Mouse (Mus musculus) lung, embryonic 14.5 days (tissue): Measurements from ENCODE around the gene Slco3a1. TPM values are rescaled to one million over a fixed set of nuclear protein-coding genes. Genes with fewer than 3 reads are reported as not detected.

Source experiments
- ATAC-seq: fragments of 200-750 bp; cut with Nextera tagmentation; 2 replicates; pipeline ENCODE4 v1.8.0; 2017; ENCODE audit warnings: mild to moderate bottlenecking, moderate TSS enrichment, moderate library complexity; ENCODE audit not compliant: insufficient read depth
- DNase-seq: peaks from one replicate; pipeline ENCODE4 v3.0.0-alpha.2; 2015
- H3K27ac ChIP-seq: fragments of 300-500 bp; sonication (generic); 2 replicates; pipeline ENCODE4 v1.5.1; 2014; ENCODE audit warnings: low read depth, mild to moderate bottlenecking, moderate library complexity
- H3K27me3 ChIP-seq: fragments of 300-500 bp; sonication (generic); 2 replicates; pipeline ENCODE4 v1.6.1; 2014; ENCODE audit warnings: low read length, control low read depth; ENCODE audit not compliant: insufficient read depth
- H3K36me3 ChIP-seq: fragments of 300-500 bp; sonication (generic); 2 replicates; pipeline ENCODE4 v1.6.1; 2014; ENCODE audit warnings: control low read depth; ENCODE audit not compliant: insufficient read depth
- H3K4me1 ChIP-seq: fragments of 300-500 bp; sonication (generic); 2 replicates; pipeline ENCODE4 v1.6.1; 2014; ENCODE audit warnings: antibody characterized with exemption, control low read depth; ENCODE audit not compliant: insufficient read depth
- H3K4me2 ChIP-seq: fragments of 300-500 bp; sonication (generic); 2 replicates; pipeline ENCODE4 v1.6.1; 2014; ENCODE audit warnings: mild to moderate bottlenecking
- H3K4me3 ChIP-seq: fragments of 300-500 bp; sonication (generic); 2 replicates; pipeline ENCODE4 v1.5.1; 2014; ENCODE audit warnings: low read depth, low read length
- H3K9ac ChIP-seq: fragments of 300-500 bp; sonication (generic); 2 replicates; pipeline ENCODE4 v1.6.1; 2014
- H3K9me3 ChIP-seq: fragments of 300-500 bp; sonication (generic); 2 replicates; pipeline ENCODE4 v1.6.1; 2016; ENCODE audit warnings: low read depth, low read length, control low read depth
- CTCF ChIP-seq: IDR thresholded peaks from 2 replicates; pipeline ENCODE4 v1.5.1; 2016; ENCODE audit warnings: antibody characterized with exemption, low read depth
- WGBS: fragments of 180-500 bp; shearing (Covaris S2); extraction: QIAGEN DNeasy Blood & Tissue Kit; methylation state at CpG from one replicate; pipeline ENCODE4 v1.1.7; 2014; 5-methylcytosine and 5-hydroxymethylcytosine counted together
- polyA plus RNA-seq: library from polyadenylated mRNA; unstranded; fragments of >200 nt; fragmentation: Nextera tagmentation; extraction: Ambion mirVana; gene quantifications from 2 replicates; pipeline ENCODE4 v1.2.1, GENCODE M21; 2014

The Slco3a1 gene
- polyA plus RNA-seq, 1 experiment from 2014 or later, result 4.2 TPM

GRCm38 (mm10) chr7:74552546-74552945 lies 2.0 kb downstream of the Slco3a1 start:
- Histone ChIP-seq H3K4me2 (no peak overlapping the region), H3K27ac (no peak overlapping the region), H3K9me3 (no peaks in the 10 kb centered on the region), H3K4me3 (no peak overlapping the region), H3K27me3 (peaks cover 28% of the 10 kb centered on the region), H3K36me3 (no peaks in the 10 kb centered on the region), H3K9ac (no peak overlapping the region), H3K4me1 (0 out of 2 replicates have a peak, but pooled peaks cover 3% of the 10 kb centered on the region)
- no peak for ATAC-seq
- TF ChIP-seq CTCF, result no peak
- no peak for DNase-seq
- WGBS, result 57% methylated on average over 4 of the region's 4 CpGs

GRCm38 (mm10) chr7:74552000-74552358 lies 2.6 kb downstream of the Slco3a1 start:
- H3K9me3 ChIP-seq, result no peaks in the 10 kb centered on the region
- WGBS, result 45% methylated on average over 2 of the region's 2 CpGs
- H3K9ac ChIP-seq, result no peak overlapping the region
- H3K4me3 ChIP-seq, result no peak overlapping the region
- H3K4me2 ChIP-seq, result no peak overlapping the region
- ATAC-seq, result no peak
- 0 out of 2 replicates have a peak, but pooled peaks cover 3% of the 10 kb centered on the region for H3K4me1 ChIP-seq
- DNase-seq, result no peak
- no peak for TF ChIP-seq CTCF
- H3K27me3 ChIP-seq, result peaks cover 28% of the 10 kb centered on the region
- no peak overlapping the region for H3K27ac ChIP-seq
- no peaks in the 10 kb centered on the region for H3K36me3 ChIP-seq

GRCm38 (mm10) chr7:74551338-74551999 lies 3.1 kb downstream of the Slco3a1 start:
- DNase-seq, result no peak
- 0 out of 2 replicates have a peak, but pooled peaks cover 3% of the 10 kb centered on the region for H3K4me1 ChIP-seq

GRCm38 (mm10) chr7:74549686-74550085 lies 4.9 kb downstream of the Slco3a1 start:
- WGBS, result 27% methylated on average over 6 of the region's 6 CpGs
- H3K36me3 ChIP-seq, result no peaks in the 10 kb centered on the region
- no peak for ATAC-seq
- no peak overlapping the region for H3K4me3 ChIP-seq
- 0 out of 2 replicates have a peak, but pooled peaks cover 3% of the 10 kb centered on the region for H3K4me1 ChIP-seq
- H3K9me3 ChIP-seq, result no peaks in the 10 kb centered on the region
- DNase-seq, result no peak
- peaks cover 28% of the 10 kb centered on the region for H3K27me3 ChIP-seq
- H3K4me2 ChIP-seq, result no peak overlapping the region
- H3K9ac ChIP-seq, result no peak overlapping the region
- H3K27ac ChIP-seq, result no peak overlapping the region
- TF ChIP-seq CTCF, result no peak

More at GRCm38 (mm10) chr7:74551338-74551999, 3.1 kb downstream of the Slco3a1 start:
- H3K27me3 ChIP-seq, result peaks cover 28% of the 10 kb centered on the region
- no peak overlapping the region for H3K27ac ChIP-seq
- no peak overlapping the region for H3K9ac ChIP-seq
- H3K9me3 ChIP-seq, result no peaks in the 10 kb centered on the region
- H3K36me3 ChIP-seq, result no peaks in the 10 kb centered on the region
- H3K4me3 ChIP-seq, result no peak overlapping the region
- TF ChIP-seq CTCF, result no peak
- 81% methylated on average over 9 of the region's 9 CpGs for WGBS
- no peak overlapping the region for H3K4me2 ChIP-seq
- no peak for ATAC-seq

- H3K9me3 ChIP-seq, result no peaks in the 10 kb centered on the region
- H3K27ac ChIP-seq, result no peak overlapping the region
- no peaks in the 10 kb centered on the region for H3K36me3 ChIP-seq
- DNase-seq (no peak), ATAC-seq (no peak)
- peaks cover 26% of the 10 kb centered on the region for H3K27me3 ChIP-seq
- 33% methylated on average over 6 of the region's 6 CpGs for WGBS
- no peak for TF ChIP-seq CTCF
- 0 out of 2 replicates have a peak, but pooled peaks cover 3% of the 10 kb centered on the region for H3K4me1 ChIP-seq
- H3K4me2 ChIP-seq, result no peak overlapping the region
- H3K9ac ChIP-seq, result no peak overlapping the region
- H3K4me3 ChIP-seq, result no peak overlapping the region
Observed at GRCm38 (mm10) chr7:74549013-74549582, 5.5 kb downstream of the Slco3a1 start.

GRCm38 (mm10) chr7:74546691-74547090 lies 7.9 kb downstream of the Slco3a1 start:
- H3K9me3 ChIP-seq, result no peaks in the 10 kb centered on the region
- 0 out of 2 replicates have a peak, but pooled peaks cover 3% of the 10 kb centered on the region for H3K4me1 ChIP-seq
- H3K4me2 ChIP-seq, result no peak overlapping the region
- WGBS, result 83% methylated on average over 6 of the region's 6 CpGs
- H3K27ac ChIP-seq, result no peak overlapping the region
- peaks cover 2% of the 10 kb centered on the region; the same call in 1 of the 2 replicates for H3K27me3 ChIP-seq
- no peak for ATAC-seq
- no peak for DNase-seq
- TF ChIP-seq CTCF, result no peak
- no peak overlapping the region for H3K4me3 ChIP-seq
- H3K9ac ChIP-seq, result no peak overlapping the region
- no peaks in the 10 kb centered on the region for H3K36me3 ChIP-seq

GRCm38 (mm10) chr7:74545498-74545990 lies 9.0 kb downstream of the Slco3a1 start:
- no peaks in the 10 kb centered on the region for H3K9me3 ChIP-seq
- TF ChIP-seq CTCF, result no peak
- WGBS, result 82% methylated on average over 6 of the region's 6 CpGs
- ATAC-seq (no peak), DNase-seq (no peak)
- no peak overlapping the region for H3K27ac ChIP-seq
- H3K27me3 ChIP-seq, result no peaks in the 10 kb centered on the region
- H3K4me3 ChIP-seq, result no peak overlapping the region
- H3K9ac ChIP-seq, result no peak overlapping the region
- H3K4me1 ChIP-seq, result 0 out of 2 replicates have a peak, but pooled peaks cover 3% of the 10 kb centered on the region
- no peak overlapping the region for H3K4me2 ChIP-seq
- H3K36me3 ChIP-seq, result no peaks in the 10 kb centered on the region
